Mouse (Mus musculus): Measurements from ENCODE around the gene Sstr4.

Gene Sstr4

DNA sequence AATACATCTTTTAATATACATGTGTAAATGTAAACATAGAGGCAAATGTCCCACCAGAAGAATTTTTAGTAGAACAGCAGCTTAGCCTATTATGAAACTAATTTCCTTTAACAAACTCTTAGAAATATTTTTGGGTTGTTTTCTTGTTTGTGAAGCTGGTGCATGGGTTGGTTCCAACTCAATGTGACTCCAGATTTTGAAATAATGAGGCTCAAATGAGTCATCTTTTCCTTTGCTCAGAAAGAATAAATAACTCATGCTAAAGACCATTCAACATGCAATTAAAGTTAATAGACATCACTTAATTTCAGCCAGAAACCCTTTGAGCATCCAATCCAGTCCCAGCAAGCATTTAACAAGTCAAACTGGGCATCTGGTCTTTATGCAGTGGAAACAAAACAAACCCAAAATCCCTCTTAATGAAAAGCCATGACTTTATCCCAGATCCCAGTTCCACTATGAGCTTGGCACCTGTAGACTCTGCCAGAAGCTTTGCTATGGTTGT lies 33.9 kb downstream of the Sstr4 start:
- DNase-seq (ENCODE audit: low spot score in 2 of 2): no peak

DNA sequence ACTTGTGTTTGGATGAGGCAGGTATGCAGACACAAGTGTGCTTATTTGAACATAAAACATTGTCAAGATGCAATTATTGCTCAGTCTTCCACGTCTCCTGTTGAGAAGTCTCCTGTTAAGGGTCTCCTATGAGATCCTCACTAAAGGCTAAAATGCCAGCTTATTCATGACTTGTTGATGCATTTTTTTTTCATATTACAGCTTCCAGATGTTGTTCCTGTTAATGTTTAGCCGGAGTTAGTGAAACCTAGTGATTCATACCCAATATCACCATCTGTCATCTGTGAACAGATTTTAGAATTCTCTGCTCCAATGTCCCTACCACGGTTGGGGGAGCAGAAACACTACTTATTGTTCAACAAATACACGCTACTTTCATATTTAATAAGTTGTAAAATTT lies 35.8 kb downstream of the Sstr4 start:
- DNase-seq (ENCODE audit: low spot score in 2 of 2): no peak

DNA sequence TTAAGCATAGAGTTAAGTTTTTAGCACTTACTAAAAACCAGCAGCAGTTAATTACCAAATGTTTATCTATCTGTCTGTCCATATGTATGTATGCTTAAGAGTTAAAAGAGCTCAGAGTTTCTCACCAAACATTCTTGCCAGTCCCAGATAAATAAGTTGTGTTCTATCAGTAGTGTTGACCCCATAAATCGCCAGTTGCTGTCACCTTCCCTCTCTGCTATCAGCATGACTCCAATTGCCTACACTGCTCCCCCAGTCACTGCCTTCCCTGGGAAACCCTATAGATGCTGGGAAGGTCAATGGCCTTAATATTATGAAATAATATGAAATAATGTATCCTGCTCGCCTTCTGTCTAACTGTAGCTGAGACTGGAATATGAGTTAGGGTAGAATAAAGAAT lies 37.2 kb downstream of the Sstr4 start:
- DNase-seq (ENCODE audit: low spot score in 2 of 2): no peak

DNA sequence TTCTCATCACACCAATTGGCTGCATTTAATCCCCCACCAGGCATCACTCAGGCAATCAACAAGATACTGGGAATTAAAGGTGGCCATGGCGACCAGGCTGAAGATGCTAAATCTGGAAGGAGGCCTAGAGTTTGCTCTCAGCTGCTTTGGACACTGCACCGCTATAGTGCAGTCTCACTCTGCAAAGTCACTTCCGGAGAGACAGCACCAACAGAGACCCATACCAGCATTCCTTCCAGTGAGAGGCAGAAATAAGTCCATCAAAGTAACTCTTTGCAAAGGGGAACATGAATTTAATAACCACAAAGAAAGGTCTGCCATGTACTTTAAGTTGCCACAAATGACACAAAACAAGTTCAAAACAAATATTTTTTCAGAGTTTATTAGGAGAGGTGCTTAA lies 41.1 kb downstream of the Sstr4 start:
- DNase-seq (ENCODE audit: low spot score in 2 of 2): no peak

DNA sequence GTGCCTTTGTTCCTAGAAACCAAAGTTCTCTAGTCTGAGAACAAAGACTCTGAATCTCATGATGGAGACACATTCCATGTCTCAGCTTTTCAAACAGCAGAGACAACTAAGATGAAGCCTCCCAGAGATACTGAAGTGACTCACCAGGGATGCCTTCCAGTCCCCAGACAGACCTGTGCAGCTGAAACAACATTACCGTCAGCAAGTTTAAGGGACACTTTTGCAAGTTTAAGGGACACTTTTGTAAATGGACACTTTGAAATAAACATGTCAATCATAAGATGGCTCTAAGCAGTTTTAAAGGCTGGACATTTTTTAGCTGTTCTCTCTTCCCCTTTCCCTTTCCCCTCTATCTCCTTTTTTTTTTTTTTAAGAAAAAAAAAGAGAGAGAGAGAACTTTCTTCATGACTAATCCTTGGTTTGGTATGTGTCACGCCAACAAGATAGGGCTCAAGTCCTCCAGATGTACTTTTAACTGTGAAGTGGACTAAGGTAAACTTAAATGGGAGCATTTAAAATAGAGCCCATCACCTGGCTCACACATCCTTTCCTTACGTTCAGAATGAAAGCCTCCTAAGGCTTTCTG lies 44.6 kb downstream of the Sstr4 start:
- DNase-seq (ENCODE audit: low spot score in 2 of 2): no peak

DNA sequence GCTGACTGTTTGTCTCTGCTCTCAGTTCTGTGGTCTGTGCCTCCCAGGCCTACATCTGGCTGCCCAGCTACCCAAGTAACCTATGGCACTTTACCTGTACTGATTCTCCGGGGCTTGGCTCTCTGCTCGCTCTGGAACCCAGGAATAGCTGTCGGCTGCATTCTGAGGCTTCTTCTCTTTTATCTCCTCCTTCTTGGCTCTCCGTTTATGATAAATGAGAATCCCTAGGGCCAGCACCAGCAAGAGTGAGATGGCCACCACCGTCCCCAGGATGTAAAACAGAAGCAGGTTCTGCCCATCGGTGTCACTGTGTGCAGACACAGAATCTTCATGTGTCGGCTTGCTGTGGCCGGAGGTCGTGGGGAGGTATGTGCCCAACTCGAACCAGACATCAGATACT lies 46.3 kb downstream of the Sstr4 start:
- DNase-seq (ENCODE audit: low spot score in 2 of 2): no peak

DNA sequence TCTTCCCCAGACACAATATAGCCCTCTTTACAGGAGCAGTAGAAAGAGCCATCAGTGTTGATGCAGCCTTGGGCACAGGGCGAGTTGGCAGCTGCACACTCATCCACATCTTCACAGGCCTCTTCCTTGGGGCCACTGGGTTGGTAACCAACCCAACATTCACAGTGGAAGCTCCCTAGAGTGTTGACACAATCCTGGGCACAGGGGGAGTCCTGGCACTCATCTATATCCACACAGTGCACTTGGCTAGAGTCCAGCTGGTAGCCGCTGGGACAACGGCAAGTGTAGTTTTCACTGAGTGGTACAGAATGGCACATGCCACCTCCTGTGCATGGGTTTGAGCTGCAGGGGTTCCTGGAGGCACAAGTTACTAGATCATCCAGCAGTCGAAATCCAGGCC lies 47.0 kb downstream of the Sstr4 start:
- DNase-seq (ENCODE audit: low spot score in 2 of 2): peak in 1 of 2 experiments; percentile 33

DNA sequence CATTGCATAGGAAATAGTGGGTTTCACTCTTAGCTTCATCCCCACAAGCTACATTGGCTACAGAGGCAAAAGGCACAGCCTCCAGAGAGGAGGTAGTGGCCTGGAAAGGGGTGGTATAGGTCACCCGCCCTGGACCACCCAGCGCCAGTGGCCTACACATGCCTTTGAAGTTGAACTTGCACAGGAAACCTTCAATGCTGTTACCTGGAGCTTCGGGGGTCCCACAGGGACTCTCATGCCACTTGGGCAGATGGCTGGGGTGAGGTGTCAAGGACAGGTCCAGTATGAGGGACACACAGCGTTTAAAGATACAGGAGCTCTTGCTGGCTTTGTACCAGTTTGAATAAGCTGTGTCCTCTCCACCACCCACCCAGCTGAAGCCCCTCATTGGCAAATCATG lies 47.6 kb downstream of the Sstr4 start:
- DNase-seq (ENCODE audit: low spot score in 2 of 2): no peak

DNA sequence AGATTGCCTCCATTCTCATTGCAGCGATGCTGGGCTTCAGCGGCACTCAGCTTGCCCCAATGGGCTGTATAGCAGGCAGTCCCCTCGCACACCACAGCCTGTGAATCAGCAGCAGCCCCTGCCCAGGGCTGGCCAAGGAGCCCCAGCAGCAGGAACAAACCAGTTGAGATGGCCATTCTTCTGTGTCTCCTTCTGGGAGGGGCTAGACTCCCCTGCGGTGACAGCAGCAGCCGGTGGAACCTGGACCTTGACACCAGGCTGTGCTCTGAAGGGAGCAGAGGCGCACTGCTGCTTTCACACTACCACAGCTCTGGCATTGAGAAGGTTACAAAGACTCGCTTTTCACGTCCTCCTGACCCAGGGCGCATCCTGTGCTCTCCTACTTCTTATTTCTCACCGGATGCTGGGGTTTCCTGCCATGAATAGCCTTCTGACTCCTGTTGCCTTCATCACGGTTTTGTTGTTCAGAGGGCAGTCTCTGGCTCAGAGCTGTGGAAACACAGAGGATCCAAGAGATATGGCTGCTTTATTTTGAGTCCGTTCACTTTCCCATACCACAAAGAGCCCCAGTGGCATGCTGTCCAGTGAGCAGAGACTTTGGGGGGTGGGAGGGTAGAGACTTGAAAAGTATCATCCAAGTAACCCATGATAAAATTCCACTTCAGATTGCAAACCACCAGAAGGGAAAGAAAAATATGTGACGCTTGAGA lies 48.3 kb downstream of the Sstr4 start, which contains the start of gene Cd93:
TSS of gene Cd93 (minus strand) at position 315 of the 710 bp plus-strand sequence.
- DNase-seq (ENCODE audit: low spot score in 2 of 2): no peak

DNA sequence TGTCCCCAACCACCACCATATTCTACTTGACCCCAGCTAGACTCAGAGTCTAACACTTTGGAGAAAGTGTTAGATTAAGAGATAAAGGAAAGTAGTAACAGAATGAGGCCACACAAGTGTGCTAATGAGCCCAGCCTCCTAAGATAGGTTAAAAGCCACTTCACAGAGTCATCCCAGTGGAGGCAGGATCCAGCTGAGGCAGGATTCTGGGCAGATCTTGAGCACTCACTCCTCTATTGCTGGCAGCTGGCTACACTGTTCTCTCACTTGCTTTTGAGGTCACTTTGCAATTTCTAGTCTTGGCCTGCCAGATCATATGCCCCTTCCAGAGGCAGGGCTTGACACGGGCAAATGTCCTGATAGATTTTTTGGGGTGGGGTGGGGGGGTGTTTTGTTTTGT lies 49.3 kb downstream of the Sstr4 start:
- DNase-seq (ENCODE audit: low spot score in 2 of 2): no peak

DNA sequence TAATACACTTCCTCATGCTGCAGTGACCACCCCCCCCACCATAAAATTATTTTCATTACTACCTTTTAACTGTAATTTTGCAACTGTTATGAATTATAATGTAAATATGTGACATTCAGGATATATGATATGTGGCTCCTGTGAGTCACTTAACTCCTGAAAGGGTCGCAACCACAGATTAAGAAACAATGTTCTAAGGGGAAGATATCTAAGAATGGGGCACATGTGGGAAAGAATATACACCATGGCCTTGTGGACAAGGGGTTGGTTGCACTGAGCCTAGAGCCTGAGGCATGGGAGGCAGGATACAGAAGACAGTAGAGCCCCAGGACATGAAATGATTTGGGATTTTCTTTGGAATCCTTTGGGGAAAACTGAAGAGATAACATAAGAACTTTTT lies 50.5 kb downstream of the Sstr4 start:
- no peak for DNase-seq (ENCODE audit: low spot score in 2 of 2)
